Mouse (Mus musculus): ENCODE measurements at regions not wholly inside any gene's neighbourhood (a gene's known extent, or its start where the extent isn't known, plus 50 kb on each side); places are given as distances from the start of the nearest gene placed in this dataset.

GRCm38 (mm10) chr1:57642131-57642530 is 131.8 kb upstream of the Spats2l start:
- intact Hi-C loops (cut with DNase I), result no loop called here
- TF ChIP-seq CTCF (IDR thresholded peaks at IDR 0.05), result no peak
- no peak for TF ChIP-seq POLR2A (IDR thresholded peaks at IDR 0.05; ENCODE audit: insufficient read depth, low read depth, low read length)
- TF ChIP-seq EP300 (IDR thresholded peaks at IDR 0.05; ENCODE audit: insufficient read depth, low read depth, low read length), result no peak
- no peak overlapping the region for H3K4me3 ChIP-seq
- WGBS, result 75% methylated on average over 5 of the region's 5 CpGs
- no peaks in the 10 kb centered on the region for H3K36me3 ChIP-seq (ENCODE audit: control insufficient read depth, insufficient read depth, low read length)
- DNase-seq, result no peak
- no peak overlapping the region for H3K9ac ChIP-seq (ENCODE audit: low read depth, low read length)
- no peak overlapping the region for H3K27ac ChIP-seq
- H3K79me2 ChIP-seq (replicated peaks; ENCODE audit: control insufficient read depth, insufficient read depth, low read length), result no peaks in the 10 kb centered on the region
- no peaks in the 10 kb centered on the region for H3K27me3 ChIP-seq (ENCODE audit: control insufficient read depth, insufficient read depth, low read length)
- H3K4me1 ChIP-seq (ENCODE audit: control insufficient read depth, insufficient read depth, low read length), result no peaks in the 10 kb centered on the region

- no peak overlapping the region for H3K27ac ChIP-seq
- TF ChIP-seq POLR2A (IDR thresholded peaks at IDR 0.05; ENCODE audit: insufficient read depth, low read depth, low read length) (no peak), CTCF (IDR thresholded peaks at IDR 0.05) (no peak), EP300 (IDR thresholded peaks at IDR 0.05; ENCODE audit: insufficient read depth, low read depth, low read length) (no peak)
- H3K27me3 ChIP-seq (ENCODE audit: control insufficient read depth, insufficient read depth, low read length), result no peaks in the 10 kb centered on the region
- 24% methylated on average over 6 of the region's 6 CpGs for WGBS
- H3K4me3 ChIP-seq, result no peak overlapping the region
- H3K4me1 ChIP-seq (ENCODE audit: control insufficient read depth, insufficient read depth, low read length), result no peaks in the 10 kb centered on the region
- H3K9ac ChIP-seq (ENCODE audit: low read depth, low read length), result no peak overlapping the region
- no peak for DNase-seq
- intact Hi-C loops (cut with DNase I), result no loop called here
- H3K36me3 ChIP-seq (ENCODE audit: control insufficient read depth, insufficient read depth, low read length), result no peaks in the 10 kb centered on the region
- no peaks in the 10 kb centered on the region for H3K79me2 ChIP-seq (replicated peaks; ENCODE audit: control insufficient read depth, insufficient read depth, low read length)
Measured at GRCm38 (mm10) chr1:57643466-57644097, 130.4 kb upstream of the Spats2l start.

GRCm38 (mm10) chr1:57664962-57665361 is 109.0 kb upstream of the Spats2l start:
- no peak overlapping the region for H3K4me3 ChIP-seq
- intact Hi-C loops (cut with DNase I), result no loop called here
- H3K36me3 ChIP-seq (ENCODE audit: control insufficient read depth, insufficient read depth, low read length), result no peaks in the 10 kb centered on the region
- no peak for TF ChIP-seq EP300 (IDR thresholded peaks at IDR 0.05; ENCODE audit: insufficient read depth, low read depth, low read length)
- no peak for TF ChIP-seq CTCF (IDR thresholded peaks at IDR 0.05)
- no peak for TF ChIP-seq POLR2A (IDR thresholded peaks at IDR 0.05; ENCODE audit: insufficient read depth, low read depth, low read length)
- no peak overlapping the region for H3K9ac ChIP-seq (ENCODE audit: low read depth, low read length)
- no peak overlapping the region for H3K27ac ChIP-seq
- no peaks in the 10 kb centered on the region for H3K79me2 ChIP-seq (replicated peaks; ENCODE audit: control insufficient read depth, insufficient read depth, low read length)
- WGBS, result 70% methylated on average over 5 of the region's 5 CpGs
- no peak for DNase-seq
- no peaks in the 10 kb centered on the region for H3K27me3 ChIP-seq (ENCODE audit: control insufficient read depth, insufficient read depth, low read length)
- H3K4me1 ChIP-seq (ENCODE audit: control insufficient read depth, insufficient read depth, low read length), result no peaks in the 10 kb centered on the region

GRCm38 (mm10) chr1:57665724-57666123 is 108.2 kb upstream of the Spats2l start:
- no peak for TF ChIP-seq POLR2A (IDR thresholded peaks at IDR 0.05; ENCODE audit: insufficient read depth, low read depth, low read length)
- TF ChIP-seq CTCF (IDR thresholded peaks at IDR 0.05), result no peak
- TF ChIP-seq EP300 (IDR thresholded peaks at IDR 0.05; ENCODE audit: insufficient read depth, low read depth, low read length), result no peak
- no peak overlapping the region for H3K9ac ChIP-seq (ENCODE audit: low read depth, low read length)
- H3K4me1 ChIP-seq (ENCODE audit: control insufficient read depth, insufficient read depth, low read length), result no peaks in the 10 kb centered on the region
- H3K27ac ChIP-seq, result no peak overlapping the region
- no peaks in the 10 kb centered on the region for H3K27me3 ChIP-seq (ENCODE audit: control insufficient read depth, insufficient read depth, low read length)
- H3K4me3 ChIP-seq, result no peak overlapping the region
- H3K79me2 ChIP-seq (replicated peaks; ENCODE audit: control insufficient read depth, insufficient read depth, low read length), result no peaks in the 10 kb centered on the region
- 63% methylated on average over 3 of the region's 3 CpGs for WGBS
- intact Hi-C loops (cut with DNase I), result no loop called here
- DNase-seq, result no peak
- no peaks in the 10 kb centered on the region for H3K36me3 ChIP-seq (ENCODE audit: control insufficient read depth, insufficient read depth, low read length)

- no peaks in the 10 kb centered on the region for H3K27me3 ChIP-seq (ENCODE audit: control insufficient read depth, insufficient read depth, low read length)
- intact Hi-C loops (cut with DNase I), result no loop called here
- no peak overlapping the region for H3K27ac ChIP-seq
- 60% methylated on average over 6 of the region's 6 CpGs for WGBS
- no peak overlapping the region for H3K9ac ChIP-seq (ENCODE audit: low read depth, low read length)
- H3K4me3 ChIP-seq, result no peak overlapping the region
- TF ChIP-seq POLR2A (IDR thresholded peaks at IDR 0.05; ENCODE audit: insufficient read depth, low read depth, low read length) (no peak), EP300 (IDR thresholded peaks at IDR 0.05; ENCODE audit: insufficient read depth, low read depth, low read length) (no peak), CTCF (IDR thresholded peaks at IDR 0.05) (no peak)
- H3K36me3 ChIP-seq (ENCODE audit: control insufficient read depth, insufficient read depth, low read length), result no peaks in the 10 kb centered on the region
- H3K4me1 ChIP-seq (ENCODE audit: control insufficient read depth, insufficient read depth, low read length), result no peaks in the 10 kb centered on the region
- no peak for DNase-seq
- H3K79me2 ChIP-seq (replicated peaks; ENCODE audit: control insufficient read depth, insufficient read depth, low read length), result no peaks in the 10 kb centered on the region
Measured at GRCm38 (mm10) chr1:57666179-57666693, 107.7 kb upstream of the Spats2l start.

- Histone ChIP-seq H3K4me3 (no peak overlapping the region), H3K4me1 (ENCODE audit: control insufficient read depth, insufficient read depth, low read length) (no peaks in the 10 kb centered on the region), H3K27me3 (ENCODE audit: control insufficient read depth, insufficient read depth, low read length) (no peaks in the 10 kb centered on the region), H3K27ac (no peak overlapping the region), H3K36me3 (ENCODE audit: control insufficient read depth, insufficient read depth, low read length) (no peaks in the 10 kb centered on the region), H3K9ac (ENCODE audit: low read depth, low read length) (no peak overlapping the region), H3K79me2 (replicated peaks; ENCODE audit: control insufficient read depth, insufficient read depth, low read length) (no peaks in the 10 kb centered on the region)
- no peak for DNase-seq
- 67% methylated on average over 2 of the region's 2 CpGs for WGBS
- intact Hi-C loops (cut with DNase I), result no loop called here
- TF ChIP-seq POLR2A (IDR thresholded peaks at IDR 0.05; ENCODE audit: insufficient read depth, low read depth, low read length) (no peak), CTCF (IDR thresholded peaks at IDR 0.05) (no peak), EP300 (IDR thresholded peaks at IDR 0.05; ENCODE audit: insufficient read depth, low read depth, low read length) (no peak)
Measured at GRCm38 (mm10) chr1:57673415-57673814, 100.5 kb upstream of the Spats2l start.

Data from heart, adult 2 months (tissue).